Mouse (Mus musculus): ENCODE measurements around the gene Hmga1.

DNA sequence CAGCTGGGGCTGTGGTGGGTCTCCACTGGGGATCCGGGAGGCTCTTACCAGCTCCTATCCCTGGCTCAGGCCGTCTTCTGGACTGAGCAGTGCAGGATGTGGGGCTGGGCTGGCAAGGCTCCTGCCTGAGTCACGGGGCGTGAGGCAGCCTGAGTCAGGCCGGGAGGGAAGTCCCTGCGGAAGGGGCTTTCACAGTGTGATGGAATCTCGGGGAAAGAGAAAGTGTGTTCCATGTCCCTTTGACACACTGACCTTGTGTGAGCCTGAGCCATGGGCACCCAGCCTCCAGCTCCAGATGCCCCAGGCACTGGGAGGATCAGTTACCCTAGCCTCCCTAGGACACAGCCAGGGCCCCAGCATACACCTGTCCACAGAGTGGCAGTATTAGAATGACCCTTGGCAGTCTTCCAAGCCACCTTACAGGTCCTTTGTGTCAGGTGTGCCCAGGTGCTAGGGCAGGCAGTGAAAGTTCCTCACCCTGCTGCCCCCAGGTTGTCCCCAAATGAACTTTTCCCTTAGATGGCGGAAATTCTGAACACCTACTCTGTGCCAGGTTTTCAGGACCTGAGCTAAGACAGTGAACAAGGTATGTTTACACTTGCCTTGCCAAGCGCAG lies 8.9 kb upstream of the Hmga1 start:
- TF ChIP-seq GATA1 (IDR thresholded peaks at IDR 0.05; ENCODE audit: borderline replicate concordance, low read length) (no peak), CTCF (IDR thresholded peaks at IDR 0.05; ENCODE audit: low read depth, low read length) (no peak), POLR2AphosphoS5 (IDR thresholded peaks at IDR 0.05; ENCODE audit: insufficient replicate concordance, low read depth, low read length) (no peak), TAL1 (conservative IDR thresholded peaks at IDR 0.05; ENCODE audit: low read depth, low read length) (no peak), GATA2 (IDR thresholded peaks at IDR 0.05; ENCODE audit: borderline replicate concordance, low read depth, low read length) (no peak)
